Mouse (Mus musculus): ENCODE measurements at regions not wholly inside any gene's neighbourhood (a gene's known extent, or its start where the extent isn't known, plus 50 kb on each side); places are given as distances from the start of the nearest gene placed in this dataset.

GRCm38 (mm10) chr13:5022439-5022838 is 413.5 kb upstream of the Akr1e1 start:
- TF ChIP-seq CTCF (IDR thresholded peaks at IDR 0.05; ENCODE audit: low read depth, low read length) (no peak), POLR2A (IDR thresholded peaks at IDR 0.05; ENCODE audit: borderline replicate concordance, low read depth, low read length) (no peak)

All from bone marrow macrophage, adult 2 months (primary cell).